ENCODE assay signal across 13 mouse cellular contexts in genomic region chr3:40683171-40683570, GRCm38 (mm10). TPM values are rescaled to one million over a fixed set of nuclear protein-coding genes. Genes with fewer than 3 reads are reported as not detected.
DNase-seq lines count a peak whose midpoint lies in the region; ATAC-seq lines count a peak whose summit lies in the region.
"Had no signal": no experiment of that assay in that cellular context is flagged by ENCODE, and none has a peak within 500 bp of the region (broad histone marks: within the 10 kb centered on the region; RNA-seq: fewer than 3 reads in every experiment).

No protein-coding gene starts in this region.

- ATAC-seq in heart, embryonic 11.5 days (replicated peaks; ENCODE audit: insufficient number of reproducible peaks, low FRiP score, low TSS enrichment), result no peak
- no peak for ATAC-seq in midbrain, embryonic 14.5 days (ENCODE audit: low FRiP score, low TSS enrichment)
- no peak for ATAC-seq in hindbrain, embryonic 11.5 days (ENCODE audit: low FRiP score)

- no peaks in the 10 kb centered on the region for H3K36me3 ChIP-seq in heart, embryonic 11.5 days (ENCODE audit: control insufficient read depth, insufficient read depth, low read length)
- peaks cover 20% of the 10 kb centered on the region for H3K36me3 ChIP-seq in midbrain, embryonic 10.5 days
- no peaks in the 10 kb centered on the region for H3K36me3 ChIP-seq in midbrain, embryonic 14.5 days (ENCODE audit: control insufficient read depth, insufficient read depth, low read length)
- no peaks in the 10 kb centered on the region for H3K36me3 ChIP-seq in hindbrain, embryonic 11.5 days (ENCODE audit: control insufficient read depth, insufficient read depth, low read length)

- WGBS in heart, embryonic 11.5 days (ENCODE audit: insufficient replicate concordance), result 82% methylated on average over 18 of the region's 18 CpGs
- WGBS in midbrain, embryonic 10.5 days, result 93% methylated on average over 18 of the region's 18 CpGs
- 89% methylated on average over 18 of the region's 18 CpGs for WGBS in midbrain, embryonic 14.5 days
- 92% methylated on average over 18 of the region's 18 CpGs for WGBS in hindbrain, embryonic 11.5 days

- H3K4me2 ChIP-seq in heart, embryonic 11.5 days, result no peak overlapping the region
- H3K4me2 ChIP-seq in midbrain, embryonic 14.5 days (ENCODE audit: low read length), result no peak overlapping the region
- H3K4me2 ChIP-seq in hindbrain, embryonic 11.5 days (replicated peaks; ENCODE audit: low read depth, low read length), result no peak overlapping the region
- H3K4me2 ChIP-seq: limb, embryonic 13.5 days had no signal

- no peaks in the 10 kb centered on the region for H3K9me3 ChIP-seq in heart, embryonic 11.5 days (replicated peaks; ENCODE audit: control insufficient read depth, low read length)
- no peaks in the 10 kb centered on the region for H3K9me3 ChIP-seq in midbrain, embryonic 10.5 days (replicated peaks)
- H3K9me3 ChIP-seq in midbrain, embryonic 14.5 days (ENCODE audit: control insufficient read depth, low read length), result no peaks in the 10 kb centered on the region
- H3K9me3 ChIP-seq in hindbrain, embryonic 11.5 days (ENCODE audit: control insufficient read depth, low read length), result no peaks in the 10 kb centered on the region
- H3K9me3 ChIP-seq: limb, embryonic 13.5 days had no signal

- no peak for DNase-seq in heart, adult 11 months
- no peak for DNase-seq in midbrain, embryonic 10.5 days (ENCODE audit: low spot score)
- DNase-seq in midbrain, embryonic 14.5 days, result no peak
- peak; percentile 38 for DNase-seq in cerebellum, adult 8-10 months
- peak; percentile 21 for DNase-seq in heart, postnatal 4 days
- no peak for DNase-seq in kidney, adult 11 months
- DNase-seq in hindbrain, embryonic 11.5 days (ENCODE audit: low spot score), result no peak
- DNase-seq: kidney, adult 2 months; lung, adult 2 months had no signal

- H3K27me3 ChIP-seq in heart, embryonic 11.5 days (ENCODE audit: control insufficient read depth, insufficient read depth, low read length), result no peaks in the 10 kb centered on the region
- H3K27me3 ChIP-seq in midbrain, embryonic 10.5 days (ENCODE audit: low read depth, poor library complexity, severe bottlenecking), result no peaks in the 10 kb centered on the region
- H3K27me3 ChIP-seq in midbrain, embryonic 14.5 days (ENCODE audit: control insufficient read depth, insufficient read depth, low read length), result no peaks in the 10 kb centered on the region
- H3K27me3 ChIP-seq in hindbrain, embryonic 11.5 days (ENCODE audit: control insufficient read depth, insufficient read depth, low read length), result no peaks in the 10 kb centered on the region
- H3K27me3 ChIP-seq: limb, embryonic 13.5 days had no signal

- no peak overlapping the region for H3K4me3 ChIP-seq in heart, embryonic 11.5 days (ENCODE audit: low read depth, low read length)
- no peak overlapping the region for H3K4me3 ChIP-seq in midbrain, embryonic 10.5 days
- H3K4me3 ChIP-seq in midbrain, embryonic 14.5 days (replicated peaks; ENCODE audit: low read depth, low read length), result no peak overlapping the region
- H3K4me3 ChIP-seq in hindbrain, embryonic 11.5 days (ENCODE audit: low read depth, low read length), result no peak overlapping the region
- H3K4me3 ChIP-seq: limb, embryonic 13.5 days had no signal

- no peak overlapping the region for H3K9ac ChIP-seq in heart, embryonic 11.5 days (ENCODE audit: low read depth, low read length)
- H3K9ac ChIP-seq in midbrain, embryonic 14.5 days (replicated peaks; ENCODE audit: low read length), result no peak overlapping the region
- no peak overlapping the region for H3K9ac ChIP-seq in hindbrain, embryonic 11.5 days (ENCODE audit: low read depth, low read length)
- H3K9ac ChIP-seq: limb, embryonic 13.5 days had no signal

- H3K4me1 ChIP-seq in heart, embryonic 11.5 days (ENCODE audit: control insufficient read depth, insufficient read depth, low read length), result peaks cover 27% of the 10 kb centered on the region
- H3K4me1 ChIP-seq in midbrain, embryonic 10.5 days, result peaks cover 55% of the 10 kb centered on the region
- peaks cover 14% of the 10 kb centered on the region for H3K4me1 ChIP-seq in midbrain, embryonic 14.5 days (ENCODE audit: control insufficient read depth, insufficient read depth, low read length)
- H3K4me1 ChIP-seq in hindbrain, embryonic 11.5 days (replicated peaks; ENCODE audit: control insufficient read depth, insufficient read depth, low read length), result peaks cover 4% of the 10 kb centered on the region; the same call in 1 of the 2 replicates

- H3K27ac ChIP-seq in heart, embryonic 11.5 days (ENCODE audit: low read depth, low read length), result peak overlapping the region; percentile 38
- H3K27ac ChIP-seq in midbrain, embryonic 10.5 days (replicated peaks), result peak overlapping the region; percentile 57
- H3K27ac ChIP-seq in midbrain, embryonic 14.5 days (replicated peaks; ENCODE audit: low read depth, low read length), result no peak overlapping the region
- H3K27ac ChIP-seq in hindbrain, embryonic 11.5 days (ENCODE audit: low read depth, low read length), result no peak overlapping the region
- H3K27ac ChIP-seq: limb, embryonic 13.5 days had no signal

RNA-seq across cellular contexts. Expression of gene Slc25a31, which starts 25.5 kb away (rescaled TPM):
- 0.56 and 0.66 TPM in 2 replicates for polyA plus RNA-seq in heart, embryonic 11.5 days (2014; fragmentation: Nextera tagmentation; extraction: Ambion mirVana)
- polyA plus RNA-seq in midbrain, embryonic 10.5 days (2016; fragmentation: Nextera tagmentation; extraction: Ambion mirVana), result 0.10 and 0.21 TPM in 2 replicates
- 0.22 TPM in 1 of 2 replicates, not detected in the other for polyA plus RNA-seq in midbrain, embryonic 14.5 days (2014; fragmentation: Nextera tagmentation; extraction: Ambion mirVana)
- 1 to 10 TPM in 1 of 2 experiments, under 1 TPM in 1; 0.90 to 1.0 TPM for total RNA-seq in heart, postnatal 4 days (2021)
- polyA plus RNA-seq in hindbrain, embryonic 11.5 days (2014; fragmentation: Nextera tagmentation; extraction: Ambion mirVana), result 0.11 and 0.27 TPM in 2 replicates
- total RNA-seq: hematopoietic stem cell, adult 5-6 weeks; monocyte, adult 5-6 weeks had no signal

Comparison
In these comparisons a context has a peak if more than half of its experiments do, and no peak if none do; other contexts are left out.
1. H3K27ac ChIP-seq: peak in heart, embryonic 11.5 days (single experiment) and midbrain, embryonic 10.5 days (single experiment); none in midbrain, embryonic 14.5 days (single experiment) and hindbrain, embryonic 11.5 days (single experiment).
2. DNase-seq: peak in cerebellum, adult 8-10 months (single experiment) and heart, postnatal 4 days (single experiment); none in heart, adult 11 months (single experiment), midbrain, embryonic 10.5 days (single experiment), midbrain, embryonic 14.5 days (single experiment), kidney, adult 11 months (single experiment) and hindbrain, embryonic 11.5 days (single experiment).